Mouse (Mus musculus) midbrain, embryonic 15.5 days (tissue): ENCODE measurements around the gene Myo18b. TPM values are rescaled to one million over a fixed set of nuclear protein-coding genes. Genes with fewer than 3 reads are reported as not detected.

Experiments
- ATAC-seq: fragments of 200-750 bp; cut with Nextera tagmentation; replicated peaks from 2 replicates; pipeline ENCODE4 v1.8.0; 2017; ENCODE audit warnings: moderate TSS enrichment
- H3K27ac ChIP-seq: fragments of 300-500 bp; sonication (generic); 2 replicates; pipeline ENCODE4 v1.5.1; 2015; ENCODE audit warnings: mild to moderate bottlenecking, inconsistent platforms
- H3K27me3 ChIP-seq: fragments of 300-500 bp; sonication (generic); replicated peaks from 2 replicates; pipeline ENCODE4 v1.6.1; 2015; ENCODE audit warnings: inconsistent platforms
- H3K36me3 ChIP-seq: fragments of 300-500 bp; sonication (generic); replicated peaks from 2 replicates; pipeline ENCODE4 v1.6.1; 2015; ENCODE audit warnings: inconsistent platforms
- H3K4me1 ChIP-seq: fragments of 300-500 bp; sonication (generic); 2 replicates; pipeline ENCODE4 v1.6.1; 2015; ENCODE audit warnings: inconsistent platforms
- H3K4me2 ChIP-seq: fragments of 300-500 bp; sonication (generic); 2 replicates; pipeline ENCODE4 v1.6.1; 2015; ENCODE audit warnings: inconsistent platforms, mild to moderate bottlenecking, moderate library complexity
- H3K4me3 ChIP-seq: fragments of 300-500 bp; sonication (generic); 2 replicates; pipeline ENCODE4 v1.5.1; 2015; ENCODE audit warnings: mild to moderate bottlenecking, inconsistent platforms
- H3K9ac ChIP-seq: fragments of 300-500 bp; sonication (generic); 2 replicates; pipeline ENCODE4 v1.6.1; 2015; ENCODE audit warnings: mild to moderate bottlenecking, inconsistent platforms
- H3K9me3 ChIP-seq: fragments of 300-500 bp; sonication (generic); 2 replicates; pipeline ENCODE4 v1.6.1; 2016; ENCODE audit warnings: inconsistent platforms
- WGBS: fragments of 180-500 bp; shearing (Covaris S2); methylation state at CpG from one replicate; pipeline ENCODE4 v1.1.7; 2015; ENCODE audit warnings: mixed read lengths; 5-methylcytosine and 5-hydroxymethylcytosine counted together
- polyA plus RNA-seq: library from polyadenylated mRNA; unstranded; fragments of >200 nt; fragmentation: Nextera tagmentation; extraction: Ambion mirVana; gene quantifications from 2 replicates; pipeline ENCODE4 v1.2.1, GENCODE M21; 2015

Myo18b gene
- polyA plus RNA-seq, 1 experiment from 2014 or later = 1.5 TPM

- Histone ChIP-seq H3K4me2 (no peak overlapping the region), H3K4me1 (peaks cover 5% of the 10 kb centered on the region), H3K27ac (no peak overlapping the region), H3K36me3 (no peaks in the 10 kb centered on the region), H3K9me3 (no peaks in the 10 kb centered on the region), H3K27me3 (no peaks in the 10 kb centered on the region), H3K4me3 (no peak overlapping the region), H3K9ac (no peak overlapping the region)
- ATAC-seq = no peak
- 74% methylated on average over 8 of the region's 8 CpGs for WGBS
These were observed 181.3 kb downstream of the Myo18b start for GRCm38 (mm10) chr5:112714679-112715446.

GRCm38 (mm10) chr5:112709831-112710230 is 186.3 kb downstream of the Myo18b start:
- Histone ChIP-seq H3K27me3 (no peaks in the 10 kb centered on the region), H3K4me1 (no peaks in the 10 kb centered on the region), H3K36me3 (no peaks in the 10 kb centered on the region), H3K9me3 (no peaks in the 10 kb centered on the region), H3K9ac (no peak overlapping the region), H3K4me2 (no peak overlapping the region), H3K4me3 (no peak overlapping the region), H3K27ac (no peak overlapping the region)
- no peak for ATAC-seq

- ATAC-seq = no peak
- H3K4me3 ChIP-seq = no peak overlapping the region
- H3K36me3 ChIP-seq = no peaks in the 10 kb centered on the region
- H3K9ac ChIP-seq = no peak overlapping the region
- no peaks in the 10 kb centered on the region for H3K27me3 ChIP-seq
- no peaks in the 10 kb centered on the region for H3K9me3 ChIP-seq
- no peak overlapping the region for H3K4me2 ChIP-seq
- no peaks in the 10 kb centered on the region for H3K4me1 ChIP-seq
- no peak overlapping the region for H3K27ac ChIP-seq
These were observed 187.7 kb downstream of the Myo18b start for GRCm38 (mm10) chr5:112708441-112708840.

GRCm38 (mm10) chr5:112707478-112707877 is 188.7 kb downstream of the Myo18b start:
- 95% methylated on average over 2 of the region's 2 CpGs for WGBS
- no peaks in the 10 kb centered on the region for H3K36me3 ChIP-seq
- no peak overlapping the region for H3K4me3 ChIP-seq
- ATAC-seq = no peak
- H3K27me3 ChIP-seq = no peaks in the 10 kb centered on the region
- no peak overlapping the region for H3K27ac ChIP-seq
- H3K4me2 ChIP-seq = no peak overlapping the region
- no peak overlapping the region for H3K9ac ChIP-seq
- H3K4me1 ChIP-seq = no peaks in the 10 kb centered on the region
- no peaks in the 10 kb centered on the region for H3K9me3 ChIP-seq

GRCm38 (mm10) chr5:112700794-112701193 is 195.4 kb downstream of the Myo18b start:
- H3K4me3 ChIP-seq = no peak overlapping the region
- H3K9me3 ChIP-seq = no peaks in the 10 kb centered on the region
- no peak overlapping the region for H3K27ac ChIP-seq
- WGBS = 84% methylated on average over 3 of the region's 3 CpGs
- H3K27me3 ChIP-seq = no peaks in the 10 kb centered on the region
- no peak overlapping the region for H3K9ac ChIP-seq
- no peak for ATAC-seq
- H3K4me2 ChIP-seq = no peak overlapping the region
- no peaks in the 10 kb centered on the region for H3K36me3 ChIP-seq
- no peaks in the 10 kb centered on the region for H3K4me1 ChIP-seq

- no peak overlapping the region for H3K27ac ChIP-seq
- no peak overlapping the region for H3K4me2 ChIP-seq
- no peaks in the 10 kb centered on the region for H3K9me3 ChIP-seq
- no peaks in the 10 kb centered on the region for H3K36me3 ChIP-seq
- H3K4me3 ChIP-seq = no peak overlapping the region
- H3K9ac ChIP-seq = no peak overlapping the region
- no peaks in the 10 kb centered on the region for H3K27me3 ChIP-seq
- 75% methylated on average over 4 of the region's 4 CpGs for WGBS
- peaks cover 4% of the 10 kb centered on the region for H3K4me1 ChIP-seq
- no peak for ATAC-seq
These were observed 199.5 kb downstream of the Myo18b start for GRCm38 (mm10) chr5:112696683-112697082.

GRCm38 (mm10) chr5:112695254-112695711 is 200.9 kb downstream of the Myo18b start:
- Histone ChIP-seq H3K4me1 (peaks cover 8% of the 10 kb centered on the region), H3K4me2 (no peak overlapping the region), H3K4me3 (no peak overlapping the region), H3K9me3 (no peaks in the 10 kb centered on the region), H3K27ac (no peak overlapping the region), H3K27me3 (no peaks in the 10 kb centered on the region), H3K36me3 (no peaks in the 10 kb centered on the region), H3K9ac (no peak overlapping the region)
- no peak for ATAC-seq
- 48% methylated on average over 7 of the region's 7 CpGs for WGBS

- no peaks in the 10 kb centered on the region for H3K27me3 ChIP-seq
- H3K9ac ChIP-seq = no peak overlapping the region
- peaks cover 11% of the 10 kb centered on the region for H3K4me1 ChIP-seq
- no peak overlapping the region for H3K4me3 ChIP-seq
- no peaks in the 10 kb centered on the region for H3K9me3 ChIP-seq
- no peaks in the 10 kb centered on the region for H3K36me3 ChIP-seq
- peak overlapping the region; percentile 61 for H3K27ac ChIP-seq
- ATAC-seq = no peak
- 72% methylated on average over 18 of the region's 18 CpGs for whole genome bisulfite sequencing
- H3K4me2 ChIP-seq = no peak overlapping the region
These were observed 202.8 kb downstream of the Myo18b start for GRCm38 (mm10) chr5:112693286-112693849.

GRCm38 (mm10) chr5:112687100-112687818 is 208.9 kb downstream of the Myo18b start:
- WGBS = 66% methylated on average over 4 of the region's 4 CpGs
- Histone ChIP-seq H3K9me3 (no peaks in the 10 kb centered on the region), H3K36me3 (no peaks in the 10 kb centered on the region), H3K4me1 (peaks cover 7% of the 10 kb centered on the region; the same call in 1 of the 2 replicates), H3K27me3 (no peaks in the 10 kb centered on the region), H3K9ac (no peak overlapping the region), H3K4me3 (no peak overlapping the region), H3K27ac (no peak overlapping the region), H3K4me2 (no peak overlapping the region)
- ATAC-seq = no peak

GRCm38 (mm10) chr5:112686309-112687099 is 209.7 kb downstream of the Myo18b start:
- H3K36me3 ChIP-seq = no peaks in the 10 kb centered on the region
- peaks cover 7% of the 10 kb centered on the region; the same call in 1 of the 2 replicates for H3K4me1 ChIP-seq
- H3K4me3 ChIP-seq = no peak overlapping the region
- ATAC-seq = no peak
- H3K4me2 ChIP-seq = no peak overlapping the region
- H3K9ac ChIP-seq = no peak overlapping the region
- WGBS = 68% methylated on average over 14 of the region's 14 CpGs
- H3K27me3 ChIP-seq = no peaks in the 10 kb centered on the region
- no peak overlapping the region for H3K27ac ChIP-seq
- H3K9me3 ChIP-seq = no peaks in the 10 kb centered on the region

- no peak overlapping the region for H3K4me2 ChIP-seq
- WGBS = 77% methylated on average over 2 of the region's 2 CpGs
- no peak overlapping the region for H3K4me3 ChIP-seq
- no peaks in the 10 kb centered on the region for H3K27me3 ChIP-seq
- no peak overlapping the region for H3K9ac ChIP-seq
- H3K4me1 ChIP-seq = peaks cover 17% of the 10 kb centered on the region
- H3K9me3 ChIP-seq = no peaks in the 10 kb centered on the region
- no peak overlapping the region for H3K27ac ChIP-seq
- no peaks in the 10 kb centered on the region for H3K36me3 ChIP-seq
- ATAC-seq = no peak
These were observed 216.9 kb downstream of the Myo18b start for GRCm38 (mm10) chr5:112679251-112679650.

- WGBS = 38% methylated on average over 4 of the region's 4 CpGs
- peak overlapping the region; percentile 39 for H3K27ac ChIP-seq
- no peak for ATAC-seq
These were observed 218.0 kb downstream of the Myo18b start for GRCm38 (mm10) chr5:112678153-112678552.

More at GRCm38 (mm10) chr5:112678153-112678552, 218.0 kb downstream of the Myo18b start:
- H3K4me3 ChIP-seq = no peak overlapping the region
- H3K36me3 ChIP-seq = no peaks in the 10 kb centered on the region
- H3K9ac ChIP-seq = no peak overlapping the region
- H3K4me2 ChIP-seq = no peak overlapping the region
- H3K4me1 ChIP-seq = peaks cover 17% of the 10 kb centered on the region
- no peaks in the 10 kb centered on the region for H3K27me3 ChIP-seq
- H3K9me3 ChIP-seq = no peaks in the 10 kb centered on the region
